Mouse (Mus musculus) CH12.LX (cell line): Measurements from ENCODE around the gene Ppp1r14a. TPM values are rescaled to one million over a fixed set of nuclear protein-coding genes. Genes with fewer than 3 reads are reported as not detected.

Experiments used
- DNase-seq: peaks from one replicate; pipeline ENCODE4 v3.0.0-alpha.2; 2013; ENCODE audit errors: extremely low read depth
- H3K27ac ChIP-seq: 2 replicates; pipeline ENCODE4 v1.5.1; 2012; ENCODE audit warnings: low read depth, mild to moderate bottlenecking, control low read depth, moderate library complexity; ENCODE audit not compliant: insufficient read depth
- H3K27me3 ChIP-seq: replicated peaks from 2 replicates; pipeline ENCODE3; 2012; ENCODE audit warnings: inconsistent platforms
- H3K36me3 ChIP-seq, 2 experiments: replicated peaks in 1 of 2; 2 replicates each; pipeline versions ENCODE3 to v1.6.1; 2012; ENCODE audit warnings: inconsistent platforms in 1 of 2, low read length in 1 of 2, mild to moderate bottlenecking in 1 of 2, mixed read lengths in 1 of 2, moderate library complexity in 1 of 2; ENCODE audit not compliant: control insufficient read depth in 1 of 2, insufficient read depth in 1 of 2
- H3K4me1 ChIP-seq, 2 experiments: 2 replicates each; pipeline ENCODE4 v1.6.1; 2012; ENCODE audit warnings: inconsistent platforms in 1 of 2, moderate library complexity in 1 of 2; ENCODE audit not compliant: insufficient read depth in 2 of 2, control insufficient read depth in 1 of 2
- H3K4me2 ChIP-seq: 2 replicates; pipeline ENCODE4 v1.6.1; 2012; ENCODE audit warnings: low read depth, mild to moderate bottlenecking, control low read depth; ENCODE audit not compliant: poor library complexity, insufficient read depth, severe bottlenecking
- H3K4me3 ChIP-seq, 3 experiments: fragments of 150-350 bp in 1 of 3; sonication (generic) in 1 of 3; replicated peaks in 1 of 3; 2 replicates each; pipeline versions ENCODE3 to v1.5.1; 2011 to 2012; ENCODE audit warnings: low read depth in 2 of 3, low read length in 2 of 3, mild to moderate bottlenecking in 2 of 3, moderate library complexity in 2 of 3, control low read depth in 1 of 3, improper control_type of control experiment in 1 of 3, inconsistent platforms in 1 of 3, mixed read lengths in 1 of 3; ENCODE audit not compliant: poor library complexity in 1 of 3
- H3K79me2 ChIP-seq: replicated peaks from 2 replicates; pipeline ENCODE4 v1.6.1; 2012; ENCODE audit warnings: mild to moderate bottlenecking, moderate library complexity; ENCODE audit not compliant: control insufficient read depth, poor library complexity, insufficient read depth, severe bottlenecking; ENCODE audit errors: extremely low read depth
- H3K9ac ChIP-seq: 2 replicates; pipeline ENCODE4 v1.6.1; 2012; ENCODE audit warnings: low read depth, mild to moderate bottlenecking, control low read depth, moderate library complexity; ENCODE audit not compliant: insufficient read depth
- H3K9me3 ChIP-seq: replicated peaks from 2 replicates; pipeline ENCODE3; 2012; ENCODE audit warnings: low read length, inconsistent platforms, mixed read lengths
- BHLHE40 ChIP-seq: IDR thresholded peaks from 2 replicates; pipeline ENCODE4 v1.6.1; 2011; ENCODE audit warnings: mild to moderate bottlenecking, low read depth, low read length, improper control_type of control experiment
- CTCF ChIP-seq, 2 experiments: IDR thresholded peaks in 1 of 2; conservative IDR thresholded peaks in 1 of 2; 2 replicates each; pipeline ENCODE4 v1.5.1; 2011 to 2012; ENCODE audit warnings: low read depth in 2 of 2, low read length in 2 of 2, improper control_type of control experiment in 1 of 2, inconsistent platforms in 1 of 2, mild to moderate bottlenecking in 1 of 2, moderate library complexity in 1 of 2
- E2F4 ChIP-seq: IDR thresholded peaks from 2 replicates; pipeline ENCODE4 v1.6.1; 2011; ENCODE audit warnings: low read depth, low read length, improper control_type of control experiment; ENCODE audit not compliant: insufficient replicate concordance
- ELF1 ChIP-seq: IDR thresholded peaks from 2 replicates; pipeline ENCODE4 v1.6.1; 2014; ENCODE audit warnings: low read depth, mild to moderate bottlenecking, inconsistent platforms, low read length, improper control_type of control experiment
- GABPA ChIP-seq: IDR thresholded peaks from 2 replicates; pipeline ENCODE4 v1.6.1; 2012; ENCODE audit warnings: low read depth, low read length, improper control_type of control experiment, inconsistent platforms; ENCODE audit not compliant: insufficient replicate concordance
- HCFC1 ChIP-seq: IDR thresholded peaks from 2 replicates; pipeline ENCODE4 v1.6.1; 2012; ENCODE audit warnings: low read depth, mild to moderate bottlenecking, inconsistent platforms, low read length, improper control_type of control experiment
- IRF4 ChIP-seq: IDR thresholded peaks from 2 replicates; pipeline ENCODE4 v1.6.1; 2014; ENCODE audit warnings: low read depth, mild to moderate bottlenecking, inconsistent platforms, low read length, improper control_type of control experiment
- KAT2A ChIP-seq: IDR thresholded peaks from 2 replicates; pipeline ENCODE4 v1.6.1; 2012; ENCODE audit warnings: low read length, improper control_type of control experiment, inconsistent platforms; ENCODE audit not compliant: insufficient replicate concordance
- NELFE ChIP-seq: IDR thresholded peaks from 2 replicates; pipeline ENCODE4 v1.6.1; 2011; ENCODE audit warnings: low read depth, low read length, improper control_type of control experiment
- NRF1 ChIP-seq: IDR thresholded peaks from 2 replicates; pipeline ENCODE4 v1.6.1; 2014; ENCODE audit warnings: low read depth, mild to moderate bottlenecking, inconsistent platforms, low read length, improper control_type of control experiment, moderate library complexity
- POLR2A ChIP-seq: IDR thresholded peaks from 2 replicates; pipeline ENCODE4 v1.6.1; 2011; ENCODE audit warnings: low read depth, mild to moderate bottlenecking, improper control_type of control experiment, low read length
- RAD21 ChIP-seq: IDR thresholded peaks from 2 replicates; pipeline ENCODE4 v1.6.1; 2011; ENCODE audit warnings: low read depth, mild to moderate bottlenecking, low read length, improper control_type of control experiment, moderate library complexity
- RCOR1 ChIP-seq: conservative IDR thresholded peaks from 2 replicates; pipeline ENCODE4 v1.6.1; 2012; ENCODE audit warnings: low read depth, mild to moderate bottlenecking, inconsistent platforms, low read length, improper control_type of control experiment
- SMC3 ChIP-seq: IDR thresholded peaks from 2 replicates; pipeline ENCODE4 v1.6.1; 2011; ENCODE audit warnings: low read depth, low read length, improper control_type of control experiment
- TBP ChIP-seq: conservative IDR thresholded peaks from 2 replicates; pipeline ENCODE4 v1.6.1; 2011; ENCODE audit warnings: low read depth, low read length, improper control_type of control experiment
- TCF12 ChIP-seq: IDR thresholded peaks from 2 replicates; pipeline ENCODE4 v1.6.1; 2014; ENCODE audit warnings: low read depth, mild to moderate bottlenecking, inconsistent platforms, low read length, improper control_type of control experiment
- USF1 ChIP-seq: IDR thresholded peaks from 2 replicates; pipeline ENCODE4 v1.6.1; 2014; ENCODE audit warnings: low read depth, mild to moderate bottlenecking, inconsistent platforms, low read length, improper control_type of control experiment
- USF2 ChIP-seq: conservative IDR thresholded peaks from 2 replicates; pipeline ENCODE4 v1.6.1; 2011; ENCODE audit warnings: low read depth, low read length, improper control_type of control experiment
- dilution Hi-C: fragments of 300-500 bp; cut with MboI; formaldehyde crosslinking; loops from 2 replicates; pipeline ENCODE4 v1.14.3; 2020; ENCODE audit warnings: low sequenced_read_pairs; ENCODE audit not compliant: extremely low pct_unique_long_range_greater_than_20kb, extremely low pct_ligation_motif_present
- in situ Hi-C: fragments of 300-500 bp; cut with MboI; formaldehyde crosslinking; loops from 3 replicates; pipeline ENCODE4 v1.14.3; 2019; ENCODE audit warnings: low sequenced_read_pairs, low pct_ligation_motif_present, low pct_unique_long_range_greater_than_20kb, mixed read lengths
- polyA plus RNA-seq: library from polyadenylated mRNA; unstranded; fragments of >175 nt; gene quantifications from 2 replicates; pipeline ENCODE4 v1.2.1, GENCODE M21; 2012; ENCODE audit warnings: low read depth; ENCODE audit not compliant: insufficient read length
- total RNA-seq, 2 experiments: library from RNA; depleted of rRNA; stranded (reverse); fragments of 300-350 nt in 1 of 2; fragments of >200 nt in 1 of 2; gene quantifications; 2 replicates each; pipeline ENCODE4 v1.2.3; 2012 to 2014

The Ppp1r14a gene
- total and polyA plus RNA-seq, 3 experiments = not detected

- dilution Hi-C loops = no loop called here
- no peak overlapping the region for H3K27ac ChIP-seq
Measured at GRCm38 (mm10) chr7:29289856-29290255, 748 bp downstream of the Ppp1r14a start.

GRCm38 (mm10) chr7:29290691-29291485 lies 1.8 kb downstream of the Ppp1r14a start:
- Histone ChIP-seq H3K4me3 (no peak overlapping the region), H3K79me2 (no peaks in the 10 kb centered on the region), H3K9me3 (no peaks in the 10 kb centered on the region), H3K27ac (no peak overlapping the region), H3K9ac (no peak overlapping the region), H3K27me3 (peaks cover 30% of the 10 kb centered on the region), H3K36me3 (no peaks in the 10 kb centered on the region), H3K4me1 (peaks cover 5 to 46% of the 10 kb centered on the region in 2 experiments)
- DNase-seq = no peak
- dilution Hi-C loops = no loop called here
- no peak for TF ChIP-seq USF2
- TF ChIP-seq, all 38 proteins: peak for 0
- in situ Hi-C loops = loop anchor here (5.0 kb wide), 2 partner anchors 34 to 239 kb away; no protein-coding TSS in a partner anchor
- no peak overlapping the region for H3K4me2 ChIP-seq

More at GRCm38 (mm10) chr7:29289856-29290255, 748 bp downstream of the Ppp1r14a start:
- Histone ChIP-seq H3K9ac (no peak overlapping the region), H3K79me2 (no peaks in the 10 kb centered on the region), H3K4me2 (no peak overlapping the region), H3K4me1 (peaks cover 5 to 41% of the 10 kb centered on the region in 2 experiments), H3K4me3 (no peak overlapping the region), H3K36me3 (no peaks in the 10 kb centered on the region), H3K9me3 (no peaks in the 10 kb centered on the region), H3K27me3 (peaks cover 32% of the 10 kb centered on the region)
- TF ChIP-seq ELF1 (no peak), BHLHE40 (no peak), RAD21 (no peak), KAT2A (no peak), NELFE (no peak), POLR2A (no peak), CTCF (conservative IDR thresholded peaks at IDR 0.05 in 1 of 2, IDR thresholded peaks at IDR 0.05 in 1 of 2; ENCODE audit: low read depth in 2 of 2, low read length in 2 of 2) (no peak), GABPA (no peak), HCFC1 (no peak), TCF12 (no peak), E2F4 (no peak), TBP (no peak), USF1 (no peak), IRF4 (no peak), NRF1 (no peak), RCOR1 (no peak), SMC3 (no peak)
- in situ Hi-C loops = loop anchor here (5.0 kb wide), 2 partner anchors 33 to 238 kb away; no protein-coding TSS in a partner anchor
- DNase-seq = no peak
